Mouse (Mus musculus): Measurements from ENCODE around the gene Pld6. TPM values are rescaled to one million over a fixed set of nuclear protein-coding genes. Genes with fewer than 3 reads are reported as not detected.
A peak's percentile ranks its signal among the peaks of the same experiment; 100 is the strongest.

Pld6 gene
- polyA plus RNA-seq, 1 experiment = 1.5 TPM

DNA sequence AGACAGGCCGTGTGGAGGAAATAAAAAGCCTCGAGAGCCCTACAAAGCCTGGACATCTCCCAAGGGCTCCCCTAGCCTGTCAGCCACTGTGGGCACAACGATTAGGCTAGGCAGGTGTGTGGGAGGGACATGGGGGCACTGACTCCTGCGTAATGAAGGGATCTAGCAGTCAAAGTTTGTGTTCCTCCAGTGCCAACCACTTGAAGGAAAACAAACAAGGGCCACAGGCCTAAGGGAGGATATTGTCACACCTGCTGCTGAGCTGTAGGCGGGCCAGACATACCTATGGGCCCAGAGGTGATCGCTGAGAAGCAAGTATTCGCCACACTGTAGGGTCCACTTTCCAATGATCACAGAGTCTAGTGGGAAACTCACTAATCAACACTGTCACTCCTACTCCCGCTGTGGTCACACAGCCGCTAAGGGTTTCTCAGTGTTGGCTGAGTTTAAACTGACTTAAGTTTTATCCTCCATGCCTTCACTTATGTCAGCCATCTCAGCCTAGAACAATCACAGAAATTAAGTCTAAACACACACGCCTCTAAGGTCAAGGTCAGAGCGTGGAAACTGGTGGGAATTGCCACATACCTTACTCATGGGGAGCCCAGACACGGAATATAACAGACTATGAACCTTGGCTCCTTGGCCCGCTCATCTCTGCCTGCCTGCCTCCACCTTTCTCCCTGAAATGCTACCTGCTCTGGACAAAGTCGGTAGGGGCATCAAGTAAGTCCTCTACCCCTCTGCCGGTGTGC is 824 bp downstream of the Pld6 start:
- DNase-seq (ENCODE audit: low spot score) = no peak

GRCm38 (mm10) chr11:59783591-59783990 is 3.9 kb downstream of the Pld6 start:
- DNase-seq (ENCODE audit: low spot score) = no peak

- no peak for DNase-seq (ENCODE audit: low spot score)
These were observed 5.3 kb downstream of the Pld6 start for GRCm38 (mm10) chr11:59782091-59782590.

GRCm38 (mm10) chr11:59780241-59780640 is 7.2 kb downstream of the Pld6 start:
- no peak for DNase-seq (ENCODE audit: low spot score)

GRCm38 (mm10) chr11:59779406-59779805 is 8.0 kb downstream of the Pld6 start:
- DNase-seq (ENCODE audit: low spot score) = no peak

GRCm38 (mm10) chr11:59778874-59779223 is 8.6 kb downstream of the Pld6 start:
- DNase-seq (ENCODE audit: low spot score) = no peak

GRCm38 (mm10) chr11:59778181-59778873 is 9.1 kb downstream of the Pld6 start:
- peak; percentile 56 for DNase-seq (ENCODE audit: low spot score)

- DNase-seq (ENCODE audit: low spot score) = no peak
These were observed 10.2 kb downstream of the Pld6 start for GRCm38 (mm10) chr11:59777259-59777658.

DNA sequence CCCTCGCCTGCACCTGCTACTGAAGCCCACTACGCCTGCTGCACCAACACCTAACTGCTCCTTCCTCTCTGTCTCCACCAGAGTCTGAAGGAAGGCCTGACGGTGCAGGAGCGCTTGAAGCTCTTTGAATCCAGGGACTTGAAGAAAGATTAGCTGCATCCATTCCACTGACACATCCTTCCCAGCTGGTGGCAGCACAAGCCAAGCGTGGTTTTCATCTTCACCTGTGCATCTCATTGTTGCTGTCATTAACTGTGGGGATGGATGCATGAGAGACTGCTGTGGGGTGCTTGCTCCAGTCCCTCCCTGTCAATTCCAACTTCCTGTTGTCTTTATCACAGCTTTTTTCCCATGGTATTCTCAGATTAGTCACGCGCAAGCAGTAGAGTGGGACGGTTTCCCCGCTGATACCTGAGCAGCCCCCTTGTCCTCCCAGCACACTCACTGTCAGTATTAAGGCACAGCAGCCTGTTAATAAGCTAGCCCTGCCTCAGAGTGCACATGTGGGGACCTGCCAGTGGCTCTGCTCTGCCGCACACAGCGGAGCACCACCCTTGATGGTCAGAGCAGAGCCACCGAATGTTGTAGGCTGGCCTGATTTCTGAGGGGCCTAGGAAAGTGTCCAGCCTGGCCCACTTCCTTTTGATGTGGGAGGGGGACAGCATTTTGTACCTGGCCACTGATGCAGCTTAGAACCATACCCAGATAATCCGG is 11.9 kb downstream of the Pld6 start:
- no peak for DNase-seq (ENCODE audit: low spot score)

- DNase-seq (ENCODE audit: low spot score) = no peak
These were observed 12.9 kb downstream of the Pld6 start for GRCm38 (mm10) chr11:59774522-59774921.

GRCm38 (mm10) chr11:59772902-59773301 is 14.5 kb downstream of the Pld6 start:
- DNase-seq (ENCODE audit: low spot score) = no peak

DNA sequence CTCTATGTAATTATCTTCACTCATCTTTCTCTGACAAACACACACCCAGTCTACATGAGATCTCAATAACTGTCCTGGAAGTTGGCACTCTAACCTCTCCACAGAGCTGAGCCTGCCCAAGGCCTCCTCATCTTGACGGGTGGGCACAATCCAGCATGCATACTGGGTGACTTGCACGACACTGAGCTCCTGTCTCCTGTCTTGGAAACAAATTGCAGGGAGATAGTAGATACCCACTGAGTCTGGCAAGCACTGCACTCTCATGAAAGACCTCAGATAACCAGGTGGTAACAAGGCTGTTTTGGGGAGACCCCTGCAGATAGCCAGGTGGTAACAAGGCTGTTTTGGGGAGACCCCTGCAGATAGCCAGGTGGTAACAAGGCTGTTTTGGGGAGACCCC is 15.2 kb downstream of the Pld6 start:
- DNase-seq (ENCODE audit: low spot score) = no peak

DNA sequence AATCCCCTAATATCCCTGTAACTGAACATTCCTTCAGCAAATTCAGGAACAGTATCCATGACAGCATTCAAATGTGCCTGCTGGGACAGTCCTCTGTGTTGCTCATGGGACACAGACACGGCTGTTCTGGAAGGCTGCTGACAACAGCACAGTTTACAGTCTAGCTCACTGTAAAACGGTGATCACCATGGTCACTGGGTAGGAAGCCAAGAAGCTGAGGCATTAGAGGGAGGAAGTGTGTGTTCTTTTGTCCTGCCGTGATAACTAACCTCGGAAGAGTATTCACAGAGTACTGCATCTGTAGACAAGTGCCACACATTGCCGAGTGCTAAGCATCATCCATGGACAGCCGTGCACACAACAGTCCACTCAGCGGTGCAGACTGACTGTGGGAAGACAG is 16.7 kb downstream of the Pld6 start:
- no peak for DNase-seq (ENCODE audit: low spot score)

- no peak for DNase-seq (ENCODE audit: low spot score)
These were observed 17.7 kb downstream of the Pld6 start for GRCm38 (mm10) chr11:59769738-59770137.

- DNase-seq (ENCODE audit: low spot score) = no peak
These were observed 18.1 kb downstream of the Pld6 start for GRCm38 (mm10) chr11:59769307-59769706.

GRCm38 (mm10) chr11:59760796-59761195 is 26.6 kb downstream of the Pld6 start:
- no peak for DNase-seq (ENCODE audit: low spot score)

GRCm38 (mm10) chr11:59759626-59760025 is 27.8 kb downstream of the Pld6 start:
- DNase-seq (ENCODE audit: low spot score) = no peak

DNA sequence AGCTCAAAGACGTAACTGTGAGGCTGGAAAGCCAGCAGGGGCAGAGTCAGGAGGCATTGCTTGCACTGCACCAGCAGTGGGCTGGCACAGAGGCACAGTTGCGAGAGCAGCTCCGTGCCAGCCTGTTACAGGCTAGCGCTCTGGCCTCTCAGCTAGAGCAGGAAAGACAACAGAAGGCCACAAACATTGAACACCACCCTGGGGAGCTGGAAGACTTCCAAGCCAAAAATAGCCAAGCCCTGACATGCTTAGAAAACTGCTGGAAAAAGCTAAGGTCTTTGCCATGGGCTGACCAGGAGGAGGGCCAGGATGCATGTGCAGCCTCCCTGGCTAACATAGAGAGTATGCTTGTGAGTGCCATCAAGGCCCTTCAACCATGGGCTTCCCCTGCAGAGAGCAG is 28.3 kb downstream of the Pld6 start:
- no peak for DNase-seq (ENCODE audit: low spot score)

DNA sequence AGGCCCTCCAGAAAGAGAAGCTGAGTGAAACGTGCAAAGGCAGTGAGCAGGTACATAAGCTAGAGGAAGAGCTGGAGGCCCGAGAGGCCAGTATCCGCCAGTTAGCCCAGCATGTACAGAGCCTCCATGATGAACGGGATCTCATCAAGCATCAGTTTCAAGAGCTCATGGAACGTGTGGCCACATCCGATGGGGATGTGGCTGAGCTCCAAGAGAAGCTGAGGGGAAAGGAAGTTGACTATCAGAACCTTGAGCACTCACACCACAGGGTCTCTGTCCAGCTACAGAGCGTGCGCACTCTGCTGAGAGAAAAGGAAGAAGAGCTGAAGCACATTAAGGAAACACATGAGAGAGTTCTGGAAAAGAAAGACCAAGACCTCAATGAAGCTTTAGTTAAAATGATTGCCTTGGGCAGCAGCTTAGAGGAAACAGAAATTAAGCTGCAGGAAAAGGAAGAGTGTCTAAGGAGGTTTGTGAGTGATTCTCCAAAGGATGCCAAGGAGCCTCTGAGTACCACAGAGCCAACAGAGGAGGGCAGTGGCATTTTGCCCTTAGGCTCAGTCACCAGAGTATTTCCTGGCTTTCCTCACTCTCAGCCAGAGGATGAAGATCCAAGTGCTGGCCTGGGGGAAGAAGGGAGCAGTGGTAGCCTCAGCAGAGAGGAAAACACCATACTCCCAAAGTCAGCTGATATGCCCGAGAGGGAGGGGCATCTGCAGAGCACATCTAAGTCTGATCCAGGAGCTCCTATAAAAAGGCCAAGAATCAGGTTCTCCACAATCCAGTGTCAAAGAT is 29.1 kb downstream of the Pld6 start:
- DNase-seq (ENCODE audit: low spot score) = no peak

DNA sequence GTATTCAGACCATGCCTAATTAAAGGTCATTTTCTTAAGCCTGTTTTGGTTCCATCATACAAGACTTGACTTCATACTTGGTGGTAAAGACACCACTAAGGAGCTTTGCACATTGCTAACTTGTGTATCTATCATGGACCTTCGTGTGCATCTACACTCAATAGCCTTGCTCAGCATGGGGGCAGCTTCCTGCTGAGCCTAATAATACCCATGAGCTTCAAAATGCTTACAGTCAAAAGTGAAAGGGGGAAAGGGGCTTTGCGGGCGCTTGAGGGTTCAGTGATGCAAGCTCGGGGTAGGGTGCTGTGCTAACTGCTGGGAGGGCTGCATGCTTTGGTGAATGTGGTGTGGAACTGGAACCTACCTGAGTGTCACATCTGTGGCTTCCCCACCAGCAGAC is 31.1 kb downstream of the Pld6 start:
- DNase-seq (ENCODE audit: low spot score) = no peak

GRCm38 (mm10) chr11:59754504-59754903 is 32.9 kb downstream of the Pld6 start:
- DNase-seq (ENCODE audit: low spot score) = no peak

DNA sequence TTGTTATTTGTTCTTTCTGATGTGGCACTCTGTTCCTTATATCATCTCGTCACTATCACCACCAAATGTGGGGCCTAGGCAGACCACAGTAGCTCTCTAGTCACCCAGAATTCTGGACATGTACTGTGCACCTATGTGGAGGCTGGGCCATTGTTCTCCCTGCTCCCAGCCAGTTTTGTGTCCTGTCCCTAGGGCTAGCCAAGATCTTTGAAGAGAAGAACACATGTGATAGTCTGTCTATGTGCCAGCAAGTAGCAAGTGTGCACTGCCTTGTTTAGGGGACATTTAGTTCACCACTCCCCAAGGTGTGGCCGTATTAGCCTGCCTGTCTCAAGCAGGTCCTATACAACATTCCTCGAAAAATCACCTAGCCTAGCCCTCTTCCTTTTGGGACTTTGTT is 38.4 kb downstream of the Pld6 start:
- no peak for DNase-seq (ENCODE audit: low spot score)

Measured in urinary bladder, adult 2 months (tissue).